Mouse (Mus musculus) stomach, postnatal 0 days (tissue): Measurements from ENCODE around the gene Tbccd1. TPM values are rescaled to one million over a fixed set of nuclear protein-coding genes. Genes with fewer than 3 reads are reported as not detected.
"Not testable (repeated sequence)": the region's sequence is repeated elsewhere in the genome, so short reads cannot be mapped to it uniquely, and the experiment has no call there.

Experiments
- ATAC-seq: fragments of 200-750 bp; cut with Nextera tagmentation; 2 replicates; pipeline ENCODE4 v1.8.0; 2017; ENCODE audit not compliant: low FRiP score, low TSS enrichment
- DNase-seq: peaks from one replicate; pipeline ENCODE4 v3.0.0-alpha.2; 2016; ENCODE audit warnings: low spot score
- H3K27ac ChIP-seq: fragments of 300-500 bp; sonication (generic); replicated peaks from 2 replicates; pipeline ENCODE4 v1.5.1; 2014; ENCODE audit warnings: mild to moderate bottlenecking, control low read depth
- H3K27me3 ChIP-seq: fragments of 300-500 bp; sonication (generic); 2 replicates; pipeline ENCODE4 v1.6.1; 2014; ENCODE audit warnings: low read length; ENCODE audit not compliant: control insufficient read depth, insufficient read depth
- H3K36me3 ChIP-seq: fragments of 300-500 bp; sonication (generic); 2 replicates; pipeline ENCODE4 v1.6.1; 2014; ENCODE audit warnings: low read length, mixed read lengths; ENCODE audit not compliant: control insufficient read depth, insufficient read depth
- H3K4me1 ChIP-seq: fragments of 300-500 bp; sonication (generic); replicated peaks from 2 replicates; pipeline ENCODE4 v1.6.1; 2014; ENCODE audit warnings: antibody characterized with exemption; ENCODE audit not compliant: control insufficient read depth, insufficient read depth
- H3K4me2 ChIP-seq: fragments of 300-500 bp; sonication (generic); replicated peaks from 2 replicates; pipeline ENCODE4 v1.6.1; 2014; ENCODE audit warnings: low read depth, mild to moderate bottlenecking, control low read depth, moderate library complexity
- H3K4me3 ChIP-seq: fragments of 300-500 bp; sonication (generic); 2 replicates; pipeline ENCODE4 v1.5.1; 2014; ENCODE audit warnings: low read depth, low read length, control low read depth
- H3K9ac ChIP-seq: fragments of 300-500 bp; sonication (generic); 2 replicates; pipeline ENCODE4 v1.6.1; 2014; ENCODE audit warnings: mild to moderate bottlenecking, low read length, control low read depth, mixed read lengths
- H3K9me3 ChIP-seq: fragments of 300-500 bp; sonication (generic); 2 replicates; pipeline ENCODE4 v1.6.1; 2016; ENCODE audit warnings: low read length; ENCODE audit not compliant: control insufficient read depth
- CTCF ChIP-seq: IDR thresholded peaks from 2 replicates; pipeline ENCODE4 v1.5.1; 2016; ENCODE audit warnings: antibody characterized with exemption, low read depth, mild to moderate bottlenecking, moderate library complexity
- EP300 ChIP-seq: optimal IDR thresholded peaks from 2 replicates; pipeline ENCODE3; 2016; ENCODE audit warnings: antibody characterized with exemption
- WGBS: fragments of 180-500 bp; shearing (Covaris S2); extraction: QIAGEN DNeasy Blood & Tissue Kit; methylation state at CpG from one replicate; pipeline ENCODE4 v1.1.7; 2014; 5-methylcytosine and 5-hydroxymethylcytosine counted together
- polyA plus RNA-seq: library from polyadenylated mRNA; unstranded; fragments of >200 nt; fragmentation: Nextera tagmentation; extraction: Ambion mirVana; gene quantifications from 2 replicates; pipeline ENCODE4 v1.2.1, GENCODE M21; 2015

Gene Tbccd1
- polyA plus RNA-seq, 1 experiment from 2014 or later, result 12.2 TPM

DNA sequence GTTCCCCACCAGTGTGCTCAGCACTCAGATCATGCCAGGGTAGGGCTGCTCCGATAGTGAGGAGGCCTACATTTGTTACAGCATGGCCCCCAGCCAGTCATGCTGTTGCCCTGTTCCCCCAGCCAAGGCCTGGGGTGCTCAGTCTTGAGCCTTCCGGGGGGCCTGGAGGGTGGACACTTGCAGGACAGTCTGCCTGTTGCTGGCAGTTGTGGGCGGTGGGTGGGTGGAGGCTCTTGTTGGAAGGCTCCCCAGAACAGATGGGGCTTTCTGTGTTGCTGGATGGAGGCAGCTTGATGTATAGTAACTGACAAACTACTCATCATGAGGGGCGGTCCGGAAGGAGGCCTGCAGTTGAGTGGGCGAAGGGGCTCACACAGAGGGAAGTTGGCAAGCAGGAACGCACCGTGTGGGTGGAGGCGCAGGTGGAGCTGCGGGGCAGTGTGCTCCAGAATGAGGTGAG, 67.5 kb downstream of the Tbccd1 start:
- 0 out of 2 replicates have a peak, but pooled peaks have one; percentile 32 for ATAC-seq

DNA sequence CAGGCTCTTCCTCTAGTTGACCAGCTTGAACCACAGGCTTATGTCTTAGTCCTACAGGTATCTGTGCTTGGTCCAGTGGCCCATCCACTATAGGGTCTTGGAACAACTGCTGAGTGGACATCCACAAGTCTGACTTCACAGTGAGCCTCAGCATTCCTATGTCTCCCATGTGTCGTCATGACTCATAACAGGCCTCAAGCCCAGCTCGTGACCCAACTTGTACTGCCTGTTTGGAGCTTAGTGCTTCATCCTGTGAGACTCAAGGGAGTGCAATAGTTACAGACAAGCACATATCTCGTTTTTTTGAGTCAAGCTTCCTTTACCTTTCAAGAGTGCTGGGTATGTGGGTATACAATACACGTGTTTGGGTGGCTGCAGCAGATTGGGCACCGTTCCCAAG, 74.8 kb downstream of the Tbccd1 start:
- no peak for DNase-seq
- H3K4me1 ChIP-seq, result no peaks in the 10 kb centered on the region
- 63% methylated on average over 5 of the region's 5 CpGs for WGBS
- no peak for ATAC-seq
- H3K27me3 ChIP-seq, result no peaks in the 10 kb centered on the region
- no peaks in the 10 kb centered on the region for H3K36me3 ChIP-seq
- H3K27ac ChIP-seq, result no peak overlapping the region
- H3K9ac ChIP-seq, result no peak overlapping the region
- no peak overlapping the region for H3K4me2 ChIP-seq
- TF ChIP-seq EP300 (no peak), CTCF (no peak)
- H3K4me3 ChIP-seq, result no peak overlapping the region
- no peaks in the 10 kb centered on the region for H3K9me3 ChIP-seq

More for the DNA sequence above, 67.5 kb downstream of the Tbccd1 start:
- WGBS, result 25% methylated on average over 10 of the region's 10 CpGs
- TF ChIP-seq EP300 (no peak), CTCF (no peak)
- Histone ChIP-seq H3K4me2 (0 out of 2 replicates have a peak overlapping the region, but pooled peaks have one; percentile 23), H3K9ac (no peak overlapping the region), H3K27ac (no peak overlapping the region), H3K27me3 (no peaks in the 10 kb centered on the region), H3K4me1 (no peaks in the 10 kb centered on the region), H3K9me3 (no peaks in the 10 kb centered on the region), H3K4me3 (no peak overlapping the region), H3K36me3 (no peaks in the 10 kb centered on the region)
- peak; percentile 21 for DNase-seq

DNA sequence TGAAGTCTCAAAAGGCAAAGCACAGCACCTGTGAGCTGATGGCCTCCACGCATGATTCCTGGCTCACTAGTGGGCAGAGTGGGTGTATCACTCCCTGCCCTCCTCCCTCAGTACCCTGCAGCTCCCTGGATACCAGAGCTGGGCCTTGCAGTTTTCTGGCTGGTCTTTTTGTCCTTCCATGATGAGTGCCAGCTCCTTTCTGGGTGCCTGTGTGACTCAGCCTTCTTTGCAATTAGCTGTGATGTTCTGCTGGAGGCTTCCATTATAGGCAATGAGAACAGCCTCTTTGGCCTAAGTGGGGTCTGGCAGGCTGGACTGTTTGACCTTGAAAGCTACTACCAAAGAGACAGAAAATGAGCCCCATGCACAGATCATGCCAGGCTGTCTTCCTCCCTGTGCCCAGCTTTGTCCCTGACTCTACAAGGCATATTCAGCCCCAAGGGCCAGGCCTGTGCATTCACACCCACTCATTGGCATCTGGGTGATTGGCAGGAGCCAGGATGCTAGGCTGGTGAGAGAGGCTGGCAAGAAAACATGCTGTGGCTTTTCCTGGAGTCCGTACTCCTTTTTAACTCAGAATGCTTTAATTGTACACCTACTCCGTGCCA, 78.1 kb downstream of the Tbccd1 start:
- Histone ChIP-seq H3K9me3 (no peaks in the 10 kb centered on the region), H3K4me1 (no peaks in the 10 kb centered on the region), H3K4me2 (no peak overlapping the region), H3K4me3 (no peak overlapping the region), H3K36me3 (no peaks in the 10 kb centered on the region), H3K9ac (no peak overlapping the region), H3K27me3 (no peaks in the 10 kb centered on the region), H3K27ac (no peak overlapping the region)
- ATAC-seq (no peak), DNase-seq (no peak)
- 94% methylated on average over 3 of the region's 3 CpGs for WGBS
- no peak for TF ChIP-seq CTCF
- no peak for TF ChIP-seq EP300

DNA sequence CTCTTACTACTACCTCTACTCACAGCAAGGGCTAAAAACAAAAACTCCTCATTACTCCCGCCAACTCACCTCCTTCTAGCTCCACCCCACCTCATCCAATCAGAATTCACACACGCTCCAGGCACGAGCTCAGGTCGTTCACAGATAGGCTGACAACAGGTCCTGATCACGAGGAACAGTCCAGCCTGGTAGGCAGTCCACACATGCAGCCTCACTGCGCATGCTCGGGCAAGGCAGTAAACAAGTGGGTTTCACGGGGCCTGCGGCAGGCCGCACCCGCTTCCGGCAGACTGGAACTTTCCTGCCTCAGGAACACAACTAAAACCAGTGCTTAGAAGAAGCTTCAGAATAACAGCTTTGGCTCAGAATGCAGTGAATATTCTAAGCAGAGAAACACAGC, 79.2 kb downstream of the Tbccd1 start:
- H3K9ac ChIP-seq, H3K36me3 ChIP-seq, H3K4me3 ChIP-seq, H3K27ac ChIP-seq, H3K4me1 ChIP-seq, DNase-seq, H3K9me3 ChIP-seq, H3K27me3 ChIP-seq, H3K4me2 ChIP-seq, ATAC-seq: not testable (repeated sequence)
- WGBS, result 87% methylated on average over 12 of the region's 12 CpGs

DNA sequence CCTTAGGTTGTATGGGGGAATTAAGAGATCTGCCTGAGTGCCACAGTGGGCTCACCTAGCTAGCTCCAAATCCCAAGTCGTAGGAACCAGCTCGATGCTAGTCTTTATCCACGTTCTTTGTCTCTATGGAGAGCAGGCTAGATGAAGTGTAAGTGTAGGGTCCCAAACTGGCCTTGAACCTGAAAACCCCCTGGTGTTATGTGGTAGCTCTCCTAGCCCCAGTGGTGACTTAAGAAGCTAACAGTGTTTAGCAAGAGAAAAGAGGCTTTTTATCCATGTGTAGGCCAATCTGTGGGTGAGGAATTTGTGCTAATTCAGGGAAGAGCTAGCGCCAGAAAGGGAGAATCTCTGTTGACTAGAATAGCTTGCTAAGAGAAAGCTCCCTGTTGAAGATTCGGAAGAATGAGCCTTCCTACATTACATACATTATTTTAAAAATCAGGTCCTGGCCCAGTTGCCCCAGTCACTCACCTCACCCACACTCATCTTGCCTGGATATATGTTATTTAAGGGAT, 81.9 kb downstream of the Tbccd1 start:
- Histone ChIP-seq H3K9me3 (no peaks in the 10 kb centered on the region), H3K27ac (no peak overlapping the region), H3K9ac (no peak overlapping the region), H3K4me2 (no peak overlapping the region), H3K4me3 (no peak overlapping the region), H3K36me3 (no peaks in the 10 kb centered on the region), H3K4me1 (no peaks in the 10 kb centered on the region), H3K27me3 (no peaks in the 10 kb centered on the region)
- no peak for ATAC-seq
- no peak for DNase-seq
- WGBS, result 75% methylated on average over 5 of the region's 5 CpGs
- TF ChIP-seq EP300 (no peak), CTCF (no peak)

DNA sequence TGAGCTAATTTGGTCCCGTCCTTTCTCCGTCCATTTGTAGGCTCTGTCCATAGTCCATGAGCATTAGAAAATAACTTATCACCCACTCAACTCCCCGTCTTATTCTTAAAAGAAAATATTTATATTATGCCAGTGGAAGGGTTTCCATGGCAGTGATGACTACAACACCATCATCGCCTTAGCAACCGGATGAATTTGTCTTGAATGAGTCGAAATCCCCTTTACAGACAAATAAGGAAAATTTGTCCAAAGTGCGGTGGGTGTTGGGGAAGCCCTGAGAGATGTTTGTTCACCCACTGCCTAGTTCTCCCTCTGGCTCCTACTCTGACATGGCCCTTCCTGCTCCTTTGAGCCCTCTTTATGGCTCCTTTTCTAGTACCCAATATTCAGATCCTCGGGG, 88.8 kb downstream of the Tbccd1 start:
- 55% methylated on average over 8 of the region's 8 CpGs for WGBS
- no peaks in the 10 kb centered on the region for H3K4me1 ChIP-seq
- DNase-seq (no peak), ATAC-seq (no peak)
- H3K9me3 ChIP-seq, result no peaks in the 10 kb centered on the region
- no peaks in the 10 kb centered on the region for H3K27me3 ChIP-seq
- no peak overlapping the region for H3K27ac ChIP-seq
- H3K4me2 ChIP-seq, result no peak overlapping the region
- no peak overlapping the region for H3K9ac ChIP-seq
- H3K4me3 ChIP-seq, result no peak overlapping the region
- TF ChIP-seq EP300, result no peak
- TF ChIP-seq CTCF, result no peak
- H3K36me3 ChIP-seq, result no peaks in the 10 kb centered on the region
